Mouse (Mus musculus) heart, embryonic 13.5 days (tissue): Measurements from ENCODE around the gene Atxn3. TPM values are rescaled to one million over a fixed set of nuclear protein-coding genes. Genes with fewer than 3 reads are reported as not detected.

Experiments
- ATAC-seq: fragments of 200-750 bp; cut with Nextera tagmentation; 2 replicates; pipeline ENCODE4 v1.8.0; 2017; ENCODE audit warnings: moderate TSS enrichment; ENCODE audit not compliant: insufficient number of reproducible peaks, low FRiP score, low TSS enrichment; ENCODE audit errors: extremely low read depth
- H3K27ac ChIP-seq: fragments of 300-500 bp; sonication (generic); replicated peaks from 2 replicates; pipeline ENCODE4 v1.5.1; 2015; ENCODE audit warnings: moderate library complexity, mild to moderate bottlenecking, inconsistent platforms
- H3K27me3 ChIP-seq: fragments of 300-500 bp; sonication (generic); replicated peaks from 2 replicates; pipeline ENCODE4 v1.6.1; 2015; ENCODE audit warnings: mild to moderate bottlenecking, inconsistent platforms
- H3K36me3 ChIP-seq: fragments of 300-500 bp; sonication (generic); 2 replicates; pipeline ENCODE4 v1.6.1; 2015; ENCODE audit warnings: mild to moderate bottlenecking, inconsistent platforms
- H3K4me1 ChIP-seq: fragments of 300-500 bp; sonication (generic); 2 replicates; pipeline ENCODE4 v1.6.1; 2015; ENCODE audit warnings: inconsistent platforms
- H3K4me2 ChIP-seq: fragments of 300-500 bp; sonication (generic); 2 replicates; pipeline ENCODE4 v1.6.1; 2015; ENCODE audit warnings: inconsistent platforms, mild to moderate bottlenecking, moderate library complexity
- H3K4me3 ChIP-seq: fragments of 300-500 bp; sonication (generic); 2 replicates; pipeline ENCODE4 v1.5.1; 2015; ENCODE audit warnings: moderate library complexity, mild to moderate bottlenecking, inconsistent platforms
- H3K9ac ChIP-seq: fragments of 300-500 bp; sonication (generic); 2 replicates; pipeline ENCODE4 v1.6.1; 2015; ENCODE audit warnings: inconsistent platforms, mild to moderate bottlenecking, moderate library complexity
- H3K9me3 ChIP-seq: fragments of 300-500 bp; sonication (generic); 2 replicates; pipeline ENCODE4 v1.6.1; 2016; ENCODE audit warnings: inconsistent platforms
- whole genome bisulfite sequencing: fragments of 180-500 bp; shearing (Covaris S2); methylation state at CpG from one replicate; pipeline ENCODE4 v1.1.7; 2015; ENCODE audit warnings: mixed read lengths; 5-methylcytosine and 5-hydroxymethylcytosine counted together
- polyA plus RNA-seq: library from polyadenylated mRNA; unstranded; fragments of >200 nt; fragmentation: Nextera tagmentation; extraction: Ambion mirVana; gene quantifications from 2 replicates; pipeline ENCODE4 v1.2.1, GENCODE M21; 2015

Atxn3 gene
- polyA plus RNA-seq, 1 experiment from 2014 or later, result 7.9 TPM

- H3K27ac ChIP-seq, result no peak overlapping the region
- no peaks in the 10 kb centered on the region for H3K9me3 ChIP-seq
- H3K27me3 ChIP-seq, result no peaks in the 10 kb centered on the region
- no peak overlapping the region for H3K4me3 ChIP-seq
- H3K4me2 ChIP-seq, result no peak overlapping the region
- H3K9ac ChIP-seq, result no peak overlapping the region
- no peak for ATAC-seq
- H3K4me1 ChIP-seq, result no peaks in the 10 kb centered on the region
- WGBS, result 81% methylated on average over 2 of the region's 2 CpGs
- peaks cover 87% of the 10 kb centered on the region for H3K36me3 ChIP-seq
These were observed 69.7 kb downstream of the Atxn3 start for GRCm38 (mm10) chr12:101888312-101888711.

GRCm38 (mm10) chr12:101884926-101885325 is 73.1 kb downstream of the Atxn3 start:
- no peak overlapping the region for H3K4me3 ChIP-seq
- H3K4me1 ChIP-seq, result no peaks in the 10 kb centered on the region
- no peaks in the 10 kb centered on the region for H3K9me3 ChIP-seq
- WGBS, result 89% methylated on average over 7 of the region's 7 CpGs
- H3K27ac ChIP-seq, result no peak overlapping the region
- H3K27me3 ChIP-seq, result no peaks in the 10 kb centered on the region
- no peak overlapping the region for H3K9ac ChIP-seq
- H3K36me3 ChIP-seq, result peaks cover 73% of the 10 kb centered on the region
- no peak for ATAC-seq
- H3K4me2 ChIP-seq, result no peak overlapping the region

- Histone ChIP-seq H3K9ac (no peak overlapping the region), H3K27me3 (no peaks in the 10 kb centered on the region), H3K36me3 (peaks cover 64% of the 10 kb centered on the region), H3K9me3 (no peaks in the 10 kb centered on the region), H3K4me2 (no peak overlapping the region), H3K4me1 (no peaks in the 10 kb centered on the region), H3K4me3 (no peak overlapping the region), H3K27ac (no peak overlapping the region)
- 88% methylated on average over 2 of the region's 2 CpGs for WGBS
- no peak for ATAC-seq
These were observed 81.7 kb downstream of the Atxn3 start for GRCm38 (mm10) chr12:101876374-101876773.

GRCm38 (mm10) chr12:101875107-101875506 is 82.9 kb downstream of the Atxn3 start:
- Histone ChIP-seq H3K27ac (no peak overlapping the region), H3K9ac (no peak overlapping the region), H3K36me3 (peaks cover 71% of the 10 kb centered on the region), H3K4me1 (no peaks in the 10 kb centered on the region), H3K4me2 (no peak overlapping the region), H3K27me3 (no peaks in the 10 kb centered on the region), H3K9me3 (no peaks in the 10 kb centered on the region), H3K4me3 (no peak overlapping the region)
- 64% methylated on average over 1 of the region's 1 CpGs for WGBS
- no peak for ATAC-seq

Other genes with a start within 250 kb of the Atxn3 start
- gene Tc2n, start 239.7 kb downstream of the Atxn3 start, polyA plus RNA-seq, result 0.11 and 0.37 TPM in 2 replicates
- gene Fbln5, start 139.2 kb downstream of the Atxn3 start, polyA plus RNA-seq, result 154 and 160 TPM in 2 replicates
- gene Trip11, start 45.0 kb downstream of the Atxn3 start, polyA plus RNA-seq, result 19.1 and 19.5 TPM in 2 replicates
- 19.4 and 22.0 TPM in 2 replicates for gene Cpsf2, start 17.7 kb upstream of the Atxn3 start, polyA plus RNA-seq
- gene Slc24a4, start 170.5 kb upstream of the Atxn3 start, polyA plus RNA-seq, result 2.8 TPM in 2 replicates